Mouse (Mus musculus): ENCODE results near the gene Mpi.

Gene Mpi

DNA sequence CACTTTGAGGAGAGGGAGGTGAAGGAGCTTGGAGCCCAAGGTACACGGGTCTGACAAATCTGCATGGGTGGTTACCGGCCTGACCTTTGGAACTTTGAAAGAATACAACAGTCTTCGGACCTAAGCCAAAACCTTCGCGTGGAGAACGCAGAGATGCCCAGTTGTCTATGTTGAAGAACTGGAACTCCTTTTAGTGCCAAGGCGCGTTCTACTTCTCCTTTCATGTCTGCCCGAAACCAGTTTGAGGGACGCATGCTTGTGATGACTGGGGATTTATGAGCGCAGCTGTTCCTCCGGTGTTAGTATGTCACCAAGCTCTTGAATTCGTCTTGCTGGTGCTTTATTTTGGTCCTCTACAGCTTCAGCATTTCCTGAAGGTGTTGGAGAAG, 9.1 kb upstream of the Mpi start:
- DNase-seq (ENCODE audit: low read depth, low spot score): peak; percentile 24

DNA sequence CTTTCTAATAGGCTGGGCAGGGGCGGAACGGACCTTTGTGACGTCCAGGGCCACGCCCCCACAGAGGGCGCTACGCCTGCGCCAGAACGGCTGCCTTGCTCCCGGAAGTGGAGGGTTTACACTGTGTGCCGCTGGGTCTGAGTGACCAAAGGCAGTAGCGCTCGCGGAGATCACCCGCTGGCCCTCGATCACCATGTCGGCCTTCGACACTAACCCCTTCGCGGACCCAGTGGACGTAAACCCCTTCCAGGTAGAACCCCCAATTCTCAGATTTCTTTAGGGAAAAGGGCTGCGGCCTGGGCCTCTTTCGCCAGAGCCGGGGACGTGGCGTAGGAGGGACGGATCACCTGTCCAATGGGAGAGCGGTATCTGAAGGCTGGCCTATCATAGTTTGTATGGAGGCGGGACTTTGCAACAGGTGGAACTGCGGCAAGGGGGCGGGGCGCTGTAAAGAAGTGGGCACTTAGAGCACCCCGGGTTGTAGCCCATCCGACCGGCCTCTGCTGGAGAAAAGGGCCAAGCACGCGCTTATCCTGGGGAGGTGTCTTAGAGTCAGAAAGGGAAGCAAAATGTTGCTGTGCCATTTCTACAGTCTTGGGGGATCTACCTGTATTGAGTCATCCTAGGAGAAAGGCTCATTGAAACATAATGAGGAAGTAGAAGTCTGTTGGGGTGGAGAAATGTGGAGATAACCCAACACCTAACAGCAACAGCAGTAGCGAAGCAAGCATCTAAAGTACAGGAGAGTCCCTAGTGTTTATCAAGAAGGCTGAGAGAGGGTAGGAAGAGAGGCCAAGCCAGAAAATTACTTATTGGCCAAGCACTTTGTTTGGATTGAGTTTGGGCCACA, 8.5 kb upstream of the Mpi start, which contains the start of gene Scamp2:
TSS of gene Scamp2 (plus strand) at position 83 of the 850 bp plus-strand sequence.
- DNase-seq (ENCODE audit: low read depth, low spot score): peak; percentile 94

DNA sequence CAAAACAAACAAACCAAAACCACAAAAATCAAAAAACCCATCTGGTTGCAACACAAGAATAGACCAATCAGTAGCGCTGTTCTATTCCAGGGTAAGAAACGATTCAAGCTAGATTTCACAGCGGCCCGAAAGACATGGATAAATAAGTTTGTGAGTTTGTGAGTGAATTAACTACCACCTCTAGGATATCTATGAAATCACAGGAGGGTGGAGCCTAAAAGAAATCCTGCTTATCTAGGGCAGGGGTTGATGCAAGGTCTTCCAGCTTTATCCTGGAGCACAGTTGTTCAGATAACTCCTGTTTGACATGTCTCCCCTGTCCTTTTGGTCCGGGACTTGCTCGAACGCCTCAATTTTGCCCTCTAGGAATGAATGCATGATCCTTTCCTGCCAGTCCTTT, 7.7 kb upstream of the Mpi start:
- no peak for DNase-seq (ENCODE audit: low read depth, low spot score)

DNA sequence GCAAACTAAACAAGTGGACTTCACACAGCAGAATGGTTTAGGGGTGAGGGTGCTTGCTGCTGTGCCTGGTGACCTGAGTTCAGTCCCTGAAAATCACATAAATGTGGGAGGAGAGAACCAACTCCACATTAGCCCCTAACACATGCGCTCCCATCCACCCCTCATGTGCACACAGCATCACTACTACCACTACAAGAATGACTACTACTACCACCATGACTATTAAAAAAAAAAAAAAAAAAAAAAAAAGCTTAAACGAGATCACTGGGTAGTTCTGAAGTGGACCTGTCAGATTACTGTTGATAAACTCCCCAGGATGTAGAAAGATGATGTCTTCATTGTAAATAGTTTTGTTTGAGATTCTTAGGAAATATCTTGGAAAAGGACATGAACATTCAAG, 7.0 kb upstream of the Mpi start:
- DNase-seq (ENCODE audit: low read depth, low spot score): no peak

DNA sequence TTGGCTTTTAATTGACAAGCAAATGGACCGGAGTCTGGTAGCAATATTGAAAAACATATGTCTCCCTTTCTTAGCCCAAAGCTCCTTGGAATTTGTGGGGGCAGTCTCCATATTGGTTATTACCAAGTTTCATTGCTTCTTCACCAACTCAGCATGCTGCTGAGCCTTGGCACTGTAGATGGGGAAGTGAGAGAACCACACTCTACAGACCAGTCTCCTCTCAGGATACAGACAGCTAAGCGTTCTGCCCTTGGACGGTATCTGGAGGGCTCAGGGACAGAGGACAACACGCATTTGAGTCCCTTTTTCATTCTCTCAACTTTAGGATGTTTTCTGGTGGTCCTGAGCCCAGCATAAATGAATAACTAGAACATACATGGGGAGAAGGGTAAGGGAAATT, 6.1 kb upstream of the Mpi start:
- DNase-seq (ENCODE audit: low read depth, low spot score): no peak

DNA sequence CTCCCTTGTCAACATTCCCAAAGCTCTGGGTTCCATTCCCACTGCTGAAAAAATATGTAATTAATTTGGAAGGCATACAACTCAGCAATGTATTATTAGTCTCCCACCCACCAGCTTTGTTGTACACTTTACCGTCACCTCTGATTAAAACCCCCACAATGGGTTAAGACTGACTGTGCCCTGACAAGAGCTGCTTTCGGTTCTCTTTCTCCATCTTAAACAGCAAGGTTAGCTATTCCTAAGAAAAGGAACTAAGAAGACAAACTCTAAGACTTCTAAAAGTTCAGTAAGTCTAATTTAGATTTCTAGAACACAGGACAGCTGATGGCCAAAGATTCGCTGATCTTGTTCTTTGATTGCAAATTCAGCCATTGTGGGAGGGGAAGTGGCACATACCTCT, 4.7 kb upstream of the Mpi start:
- DNase-seq (ENCODE audit: low read depth, low spot score): no peak

DNA sequence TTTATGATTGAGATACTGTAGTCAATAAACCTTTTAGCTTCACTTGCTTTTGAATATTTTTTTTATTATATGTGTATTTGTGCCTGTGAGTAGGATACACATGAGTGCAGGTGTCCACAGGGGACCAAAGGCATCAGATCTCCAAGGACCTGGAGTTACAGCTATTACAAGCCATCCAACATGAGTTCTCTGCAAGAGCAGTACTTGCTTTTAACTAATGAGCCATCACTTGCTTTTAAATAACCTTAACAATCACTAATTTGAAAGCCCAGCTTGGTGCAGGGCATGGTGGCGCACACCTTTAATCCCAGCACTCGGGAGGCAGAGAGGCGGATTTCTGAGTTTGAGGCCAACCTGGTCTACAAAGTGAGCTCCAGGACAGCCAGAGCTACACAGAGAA, 2.2 kb upstream of the Mpi start:
- DNase-seq (ENCODE audit: low read depth, low spot score): no peak

DNA sequence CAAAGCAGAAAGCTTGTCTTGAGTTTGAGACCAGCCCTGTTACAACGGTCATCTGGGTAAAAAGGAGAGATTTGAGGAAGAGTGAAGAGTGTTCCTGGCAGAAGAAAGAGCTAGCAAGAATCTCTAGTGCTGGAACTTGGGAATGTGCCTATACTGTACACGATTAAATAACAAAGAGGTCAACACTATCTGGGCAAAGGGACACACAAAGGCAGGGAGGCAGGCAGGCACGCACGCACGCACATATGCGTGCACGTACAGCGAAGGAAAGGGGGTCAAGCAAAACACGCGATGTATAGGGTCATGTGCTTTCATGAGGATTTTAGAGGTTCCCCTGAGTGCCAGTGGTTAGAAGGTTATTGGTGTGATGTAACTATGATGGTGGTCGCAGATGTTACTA, 556 bp upstream of the Mpi start:
- DNase-seq (ENCODE audit: low read depth, low spot score): no peak

DNA sequence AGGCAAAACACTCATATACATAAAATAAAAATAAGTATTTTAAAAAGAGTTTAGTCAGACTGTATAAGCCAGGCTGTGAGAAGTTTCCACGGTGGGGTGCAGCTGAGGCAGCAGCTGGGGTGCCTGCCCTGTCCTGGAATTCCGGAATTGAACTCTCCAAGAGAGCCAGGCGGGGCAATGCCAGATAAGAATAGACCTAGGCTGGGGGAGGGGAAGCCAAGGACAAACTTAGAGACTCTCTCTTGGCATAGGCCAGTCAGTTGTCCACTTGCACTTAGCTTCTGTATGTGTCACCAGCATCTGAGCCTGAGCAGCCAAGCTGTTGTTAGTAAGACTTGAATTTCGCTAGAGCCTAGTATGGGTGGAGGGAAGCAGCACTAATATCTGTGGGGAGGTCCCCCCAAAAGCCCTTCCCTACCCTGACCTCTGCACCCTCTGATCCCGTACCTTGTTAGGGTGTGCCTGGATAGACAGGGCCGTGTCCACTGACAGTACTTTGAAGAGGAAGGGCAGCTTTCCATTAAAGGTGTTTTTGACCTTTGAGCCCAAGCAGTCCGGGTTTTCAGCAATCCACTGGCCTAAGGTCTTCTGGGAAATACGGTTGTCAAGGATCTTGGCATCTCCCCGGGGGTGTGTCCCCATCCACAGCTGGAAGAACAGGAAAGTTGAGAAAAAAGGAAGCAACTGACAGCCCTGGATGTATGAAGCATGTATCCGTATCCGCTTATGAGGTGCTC, 2.3 kb downstream of the Mpi start:
- no peak for DNase-seq (ENCODE audit: low read depth, low spot score)

DNA sequence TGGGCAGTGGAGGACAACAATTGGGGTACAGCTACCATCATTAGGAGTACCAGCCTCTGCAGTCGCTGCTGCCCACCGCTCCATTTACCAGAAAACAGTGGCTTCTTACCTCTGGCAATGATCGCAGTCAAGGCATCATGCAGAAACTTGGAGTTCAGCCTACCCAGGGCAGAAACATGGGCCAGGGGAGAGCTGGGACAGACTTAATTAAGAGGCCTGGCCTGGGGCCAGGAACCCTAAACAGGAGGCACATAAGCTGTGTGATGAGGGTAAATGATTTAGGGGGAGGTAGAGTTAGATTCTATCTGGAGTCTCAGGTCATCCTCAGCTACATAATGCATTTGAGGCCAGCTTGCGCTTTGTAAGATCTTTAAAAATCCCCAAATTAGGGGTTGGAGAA, 3.4 kb downstream of the Mpi start:
- no peak for DNase-seq (ENCODE audit: low read depth, low spot score)

DNA sequence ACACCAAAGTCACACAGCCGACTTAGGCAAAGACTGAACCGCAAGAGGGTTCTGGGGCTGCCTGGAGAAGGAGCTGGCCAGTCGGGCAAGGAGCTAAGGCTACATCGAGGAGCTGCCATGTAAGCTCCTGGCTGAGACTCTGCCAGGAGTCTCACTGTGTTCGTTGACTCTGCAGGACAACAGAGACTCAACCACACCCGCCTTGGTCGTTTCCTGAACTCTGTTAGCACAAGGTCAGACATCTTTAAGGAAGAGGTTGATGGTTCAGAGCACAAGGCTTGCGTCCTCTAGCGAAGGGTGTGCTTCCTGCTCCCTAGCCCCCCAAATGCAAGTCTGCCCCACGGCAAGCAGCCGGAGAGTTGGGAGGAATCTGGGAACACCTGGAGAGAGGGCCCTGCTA, 4.7 kb downstream of the Mpi start:
- no peak for DNase-seq (ENCODE audit: low read depth, low spot score)

DNA sequence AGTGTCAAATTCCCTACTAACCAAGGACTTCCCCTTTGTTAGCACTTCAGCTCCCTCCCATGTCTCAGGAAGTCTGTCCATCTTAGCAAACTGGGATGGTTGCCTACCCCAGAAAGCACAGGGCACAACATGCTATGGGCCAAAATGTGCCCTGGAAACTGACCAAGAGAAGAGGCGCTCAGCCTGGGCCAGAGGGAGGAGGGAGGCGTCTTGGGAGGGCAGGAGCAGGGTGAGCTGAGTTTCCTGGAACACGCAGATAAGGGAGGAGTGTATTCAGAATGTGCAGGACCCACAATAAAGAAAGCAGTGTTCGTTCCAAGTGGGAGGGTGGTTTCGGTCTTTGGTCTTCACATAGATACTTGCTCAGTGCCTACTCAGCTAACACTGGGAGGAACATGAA, 5.3 kb downstream of the Mpi start:
- DNase-seq (ENCODE audit: low read depth, low spot score): no peak

DNA sequence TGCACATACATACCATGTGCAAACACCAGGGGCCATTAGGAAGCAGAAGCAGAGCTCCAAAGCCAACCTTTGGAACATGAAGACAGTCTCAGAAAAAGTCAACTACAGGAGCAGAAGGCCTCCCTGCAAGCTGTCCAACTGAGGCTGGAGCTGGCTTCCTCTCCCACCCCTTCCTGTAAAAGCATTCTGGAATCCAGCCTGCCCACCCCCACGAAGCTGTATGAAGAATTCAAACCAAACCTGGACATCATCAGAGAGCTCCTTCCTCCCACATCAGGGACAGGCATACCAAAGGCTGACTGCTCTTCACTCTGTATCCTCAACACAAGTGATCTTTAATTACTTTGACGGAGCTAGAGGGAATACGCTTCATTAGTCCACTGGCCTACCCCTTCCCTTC, 8.6 kb downstream of the Mpi start:
- no peak for DNase-seq (ENCODE audit: low read depth, low spot score)

DNA sequence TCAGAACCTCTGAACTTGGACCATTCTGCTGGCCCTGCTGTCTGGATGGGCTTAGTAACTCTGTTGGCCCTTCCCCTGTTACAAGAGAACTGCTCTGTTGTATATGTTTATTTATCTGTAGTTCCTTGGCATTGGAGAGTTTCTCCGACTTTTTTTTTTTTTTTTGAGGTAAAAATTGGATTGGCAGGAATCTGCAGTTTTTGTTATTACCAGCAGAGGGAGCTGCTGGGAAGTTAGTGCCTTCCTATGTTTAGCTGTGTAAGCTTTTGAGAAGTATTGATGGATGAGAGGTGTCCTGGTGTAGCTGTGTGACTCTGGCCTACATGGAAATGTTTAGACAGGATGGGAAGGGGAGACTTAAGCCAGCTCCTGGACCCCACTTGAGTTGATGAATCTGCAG, 11.3 kb downstream of the Mpi start:
- DNase-seq (ENCODE audit: low read depth, low spot score): peak; percentile 75

DNA sequence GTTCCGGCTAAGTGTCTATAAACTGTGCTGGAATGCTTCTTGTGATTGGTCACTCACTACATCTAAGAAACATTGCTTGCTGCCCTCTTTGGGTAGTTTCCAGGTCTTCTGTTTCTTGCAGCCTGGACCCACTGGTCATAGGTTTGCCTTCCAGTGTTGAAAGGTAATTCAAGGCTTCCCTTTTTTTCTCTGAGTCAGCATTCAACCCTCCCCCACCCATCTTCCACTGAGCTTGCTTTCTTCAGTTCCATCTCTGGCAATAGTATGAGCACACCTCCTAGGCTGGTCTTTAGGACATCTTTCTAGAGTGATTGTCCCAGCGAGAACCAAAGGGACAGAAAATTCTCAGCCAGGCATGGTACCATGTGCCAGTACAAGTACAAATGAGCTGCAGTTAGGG, 13.0 kb downstream of the Mpi start:
- DNase-seq (ENCODE audit: low read depth, low spot score): no peak

DNA sequence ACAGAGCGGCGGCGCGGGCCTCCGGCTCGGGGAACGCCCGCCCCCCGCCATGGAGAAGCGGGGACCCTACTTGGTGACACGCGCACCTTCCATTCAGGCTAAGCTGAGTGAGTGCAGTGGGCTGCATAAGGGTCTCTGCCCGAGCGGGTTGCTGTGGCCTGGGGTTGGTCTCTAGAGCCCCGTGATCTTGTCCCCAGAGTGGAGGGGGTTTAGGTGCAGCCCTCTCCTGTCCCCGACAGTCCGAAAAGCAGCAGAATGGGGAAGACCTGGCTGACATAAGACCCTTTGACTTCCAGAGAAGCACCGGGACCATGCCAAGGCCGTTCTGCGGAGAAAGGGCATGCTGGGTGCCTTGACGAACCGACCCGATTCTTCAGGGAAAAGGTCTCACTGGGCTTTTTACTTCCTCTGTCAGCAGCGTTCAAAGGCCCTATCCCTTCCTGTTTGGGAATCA, 14.8 kb downstream of the Mpi start:
- no peak for DNase-seq (ENCODE audit: low read depth, low spot score)

DNA sequence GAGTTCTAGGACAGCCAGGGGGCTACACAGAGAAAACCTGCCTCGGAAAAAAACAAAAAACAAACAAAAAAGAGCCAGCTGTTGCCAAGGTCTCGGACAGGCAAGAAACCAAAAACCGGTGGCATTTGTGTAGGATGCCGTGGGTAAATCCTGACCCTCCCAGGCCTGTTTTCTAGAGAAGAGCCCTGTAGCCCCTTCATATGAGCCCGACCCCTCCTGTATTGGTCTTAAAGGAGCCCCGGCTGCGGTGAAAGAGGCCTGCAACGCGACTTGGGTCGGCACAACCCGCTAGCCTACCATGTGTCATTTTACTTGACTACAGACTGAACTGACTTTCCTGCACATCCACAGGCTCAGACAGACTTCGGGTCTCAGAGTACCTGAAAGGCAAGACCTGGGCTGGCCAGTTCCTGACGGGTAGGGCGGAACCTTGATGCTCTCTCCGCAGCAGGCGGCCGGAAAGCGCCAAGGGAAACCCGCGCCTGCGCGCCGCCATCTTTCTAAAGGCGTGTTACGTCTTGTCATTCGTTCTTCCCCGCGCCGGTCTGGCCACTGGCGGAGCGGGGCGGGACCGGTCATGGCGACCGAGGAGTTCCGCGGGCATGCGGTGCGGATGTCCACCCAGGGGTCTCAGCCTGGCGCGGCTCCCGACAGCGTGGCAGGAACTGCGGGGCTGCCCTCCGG, 15.4 kb downstream of the Mpi start, which contains the start of gene Fam219b:
TSS of gene Fam219b (plus strand) at position 485 of the 684 bp plus-strand sequence.
- peak; percentile 89 for DNase-seq (ENCODE audit: low read depth, low spot score)

DNA sequence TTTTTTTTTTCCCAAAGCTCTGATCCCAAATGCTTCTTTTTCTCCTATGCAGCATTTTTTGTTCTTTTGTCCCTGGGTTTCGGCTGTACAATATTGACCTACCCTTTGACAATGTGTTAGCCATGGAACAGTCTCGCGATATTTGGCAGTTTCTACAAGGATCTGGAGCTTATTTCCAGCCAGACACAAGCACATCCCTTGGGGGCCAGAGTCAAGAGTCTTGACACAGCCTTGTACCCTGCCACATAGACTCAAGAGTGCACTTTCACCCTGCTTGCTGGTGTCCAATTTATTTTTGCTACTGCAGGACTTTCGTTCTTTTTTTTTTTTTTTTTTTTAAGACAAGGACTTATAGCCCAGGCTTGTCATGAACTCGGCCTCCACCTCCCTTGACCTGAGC, 16.2 kb downstream of the Mpi start:
- DNase-seq (ENCODE audit: low read depth, low spot score): no peak

DNA sequence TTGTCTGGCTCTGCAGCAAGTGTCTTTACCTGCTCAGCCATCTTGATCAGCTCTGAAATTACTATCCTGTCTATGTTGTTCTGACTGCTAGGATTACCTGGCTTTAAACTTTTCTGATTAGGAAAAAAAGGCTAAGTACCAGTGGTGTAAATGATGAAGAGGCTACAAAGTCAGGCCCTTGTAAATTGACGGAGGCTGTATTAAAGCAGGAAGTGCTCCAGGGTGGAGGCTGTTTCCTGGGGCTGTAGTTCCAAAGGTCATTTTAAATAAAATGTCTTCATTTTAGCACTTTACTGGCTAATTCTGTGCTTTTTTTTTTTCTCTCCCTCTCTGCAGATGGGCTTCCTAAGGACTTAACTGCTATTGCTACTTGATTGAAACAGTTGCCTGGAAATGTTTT, 20.6 kb downstream of the Mpi start:
- no peak for DNase-seq (ENCODE audit: low read depth, low spot score)

DNA sequence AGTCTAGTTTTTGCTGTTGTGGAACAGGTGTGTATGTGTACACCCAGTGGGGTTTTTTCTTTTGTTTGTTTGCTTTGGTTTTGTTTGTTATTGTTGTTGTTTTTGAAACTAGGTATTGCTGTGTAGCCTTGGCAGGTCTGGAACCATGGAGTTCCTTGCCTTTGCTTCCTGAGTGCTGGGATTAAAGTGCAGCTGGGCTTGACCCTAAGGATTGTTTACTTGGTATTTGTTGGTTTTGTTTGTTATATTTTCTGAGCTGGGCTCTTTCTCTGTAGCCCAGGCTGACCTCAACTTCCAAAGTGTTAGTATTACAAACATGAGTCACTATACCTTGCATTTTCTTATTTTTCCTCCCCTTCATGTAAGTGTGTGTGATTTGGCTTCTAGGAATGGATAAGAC, 26.1 kb downstream of the Mpi start:
- DNase-seq (ENCODE audit: low read depth, low spot score): no peak

DNA sequence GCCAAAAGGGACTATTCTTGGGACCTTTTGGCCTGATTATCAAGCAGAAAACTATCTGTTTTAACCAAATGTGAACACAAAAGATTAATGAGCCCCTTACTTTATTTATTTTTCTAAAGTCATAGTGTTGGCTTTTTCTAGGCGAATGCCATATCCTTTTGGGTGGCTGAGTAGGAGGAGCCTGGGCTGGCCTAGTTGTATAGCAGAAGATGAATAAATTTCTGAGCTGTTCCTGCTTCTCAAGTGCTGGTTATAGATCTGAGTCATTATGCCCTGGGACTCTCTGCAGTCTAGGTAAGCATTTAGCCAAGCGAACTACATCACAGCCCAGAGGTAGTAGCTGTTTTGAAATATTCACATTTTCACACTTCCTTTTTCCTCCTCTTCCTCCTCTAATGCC, 27.0 kb downstream of the Mpi start:
- no peak for DNase-seq (ENCODE audit: low read depth, low spot score)

DNA sequence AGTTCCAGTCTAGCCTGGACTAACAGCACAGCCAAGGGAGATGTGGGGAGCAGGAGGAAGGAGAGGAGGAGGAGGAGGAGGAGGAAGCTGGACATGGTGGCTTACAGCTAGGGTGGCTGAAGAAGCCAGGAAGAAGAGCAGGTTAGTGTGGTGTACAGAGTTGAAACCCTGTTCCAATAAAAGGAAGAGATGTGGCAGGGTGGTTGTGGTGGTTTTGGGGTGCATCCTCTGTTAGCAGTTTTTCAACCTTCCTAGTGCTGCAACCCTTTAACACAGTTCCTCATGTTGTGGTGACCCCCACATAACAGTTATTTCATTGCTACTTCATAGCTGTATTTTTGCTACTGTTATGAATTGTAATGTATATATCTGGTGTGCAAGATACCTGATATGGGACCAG, 28.1 kb downstream of the Mpi start:
- DNase-seq (ENCODE audit: low read depth, low spot score): no peak

Measured in CD4-positive, CD25-positive, alpha-beta regulatory T cell, adult 2 months (primary cell).